Mouse (Mus musculus) heart, embryonic 14.5 days (tissue): ENCODE results near the gene Pik3cd. TPM values are rescaled to one million over a fixed set of nuclear protein-coding genes. Genes with fewer than 3 reads are reported as not detected.

ENCODE experiments used
- ATAC-seq: fragments of 200-750 bp; cut with Nextera tagmentation; 2 replicates; pipeline ENCODE4 v1.8.0; 2017; ENCODE audit warnings: low read depth, moderate TSS enrichment; ENCODE audit not compliant: insufficient number of reproducible peaks, insufficient read depth, low FRiP score
- H3K27ac ChIP-seq, 2 experiments: fragments of 200-500 bp in 1 of 2; fragments of 300-500 bp in 1 of 2; sonication (generic) in 1 of 2; replicated peaks in 1 of 2; 2 replicates each; pipeline ENCODE4 v1.5.1; 2012 to 2014; ENCODE audit warnings: low read depth in 2 of 2, low read length in 2 of 2, control low read depth in 1 of 2, mild to moderate bottlenecking in 1 of 2, mixed read lengths in 1 of 2; ENCODE audit not compliant: control insufficient read depth in 1 of 2, insufficient read depth in 1 of 2
- H3K27me3 ChIP-seq: fragments of 300-500 bp; sonication (generic); 2 replicates; pipeline ENCODE4 v1.6.1; 2014; ENCODE audit warnings: mild to moderate bottlenecking, low read length, control low read depth; ENCODE audit not compliant: control insufficient read depth, insufficient read depth
- H3K36me3 ChIP-seq: fragments of 300-500 bp; sonication (generic); 2 replicates; pipeline ENCODE4 v1.6.1; 2014; ENCODE audit warnings: mild to moderate bottlenecking, control low read depth, low read length, mixed read lengths; ENCODE audit not compliant: control insufficient read depth, insufficient read depth
- H3K4me1 ChIP-seq, 2 experiments: fragments of 200-500 bp in 1 of 2; fragments of 300-500 bp in 1 of 2; sonication (generic) in 1 of 2; 2 replicates each; pipeline ENCODE4 v1.6.1; 2012 to 2014; ENCODE audit warnings: low read length in 2 of 2, control low read depth in 1 of 2, mixed read lengths in 1 of 2; ENCODE audit not compliant: control insufficient read depth in 2 of 2, insufficient read depth in 2 of 2
- H3K4me2 ChIP-seq: fragments of 300-500 bp; sonication (generic); 2 replicates; pipeline ENCODE4 v1.6.1; 2014; ENCODE audit warnings: mild to moderate bottlenecking, low read length
- H3K4me3 ChIP-seq, 2 experiments: fragments of 200-500 bp in 1 of 2; fragments of 300-500 bp in 1 of 2; sonication (generic) in 1 of 2; 2 replicates each; pipeline ENCODE4 v1.5.1; 2012 to 2014; ENCODE audit warnings: low read length in 2 of 2, mild to moderate bottlenecking in 2 of 2, control low read depth in 1 of 2, low read depth in 1 of 2, moderate library complexity in 1 of 2; ENCODE audit not compliant: control insufficient read depth in 1 of 2, insufficient read depth in 1 of 2
- H3K9ac ChIP-seq: fragments of 300-500 bp; sonication (generic); 2 replicates; pipeline ENCODE4 v1.6.1; 2014; ENCODE audit warnings: mild to moderate bottlenecking, low read length
- H3K9me3 ChIP-seq: fragments of 300-500 bp; sonication (generic); 2 replicates; pipeline ENCODE4 v1.6.1; 2016; ENCODE audit warnings: low read length, control low read depth; ENCODE audit not compliant: control insufficient read depth
- WGBS: fragments of 180-500 bp; shearing (Covaris S2); extraction: QIAGEN DNeasy Blood & Tissue Kit; methylation state at CpG from one replicate; pipeline ENCODE4 v1.1.7; 2014; 5-methylcytosine and 5-hydroxymethylcytosine counted together
- polyA plus RNA-seq: library from polyadenylated mRNA; unstranded; fragments of >200 nt; fragmentation: Nextera tagmentation; extraction: Ambion mirVana; gene quantifications from 2 replicates; pipeline ENCODE4 v1.2.1, GENCODE M21; 2014

Pik3cd gene
- polyA plus RNA-seq, 1 experiment from 2014 or later = 3.1 TPM

DNA sequence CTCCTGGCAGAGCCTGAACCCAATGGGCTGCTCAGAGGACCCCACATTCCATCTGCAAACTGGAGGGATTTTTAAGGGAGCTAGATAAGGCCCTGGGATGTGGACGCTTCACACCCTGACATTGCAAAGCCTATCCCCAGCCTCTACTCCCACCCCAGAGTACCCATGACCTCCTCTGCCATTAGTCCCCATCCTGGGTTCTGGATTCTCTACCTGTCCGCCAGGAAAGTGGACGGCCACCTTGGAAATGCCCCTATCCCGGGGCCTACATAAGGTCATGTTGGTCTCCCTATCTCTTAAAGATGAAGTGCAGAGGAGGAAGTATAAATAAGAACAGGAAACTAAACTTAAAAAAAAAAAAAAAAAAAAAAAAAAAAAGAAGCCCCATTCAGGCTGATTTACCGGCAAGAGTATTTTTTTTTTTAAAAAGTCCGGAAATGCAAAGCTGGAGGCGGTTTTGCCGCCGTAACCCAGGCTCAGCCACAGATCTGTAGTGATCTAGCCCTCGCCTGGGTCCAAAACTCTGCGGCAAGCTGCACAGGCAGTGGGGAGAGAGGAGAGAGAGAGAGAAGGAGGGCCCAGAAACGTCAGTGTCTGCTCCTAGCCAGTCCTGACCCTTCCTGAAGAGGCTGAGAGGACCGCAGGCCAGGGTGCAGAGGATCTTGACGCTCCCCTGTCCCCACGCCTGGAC, 4.7 kb downstream of the Pik3cd start:
- peak overlapping the region; percentile 50 to 54 for H3K4me3 ChIP-seq
- peak overlapping the region; percentile 92 for H3K4me2 ChIP-seq
- no peaks in the 10 kb centered on the region for H3K36me3 ChIP-seq
- ATAC-seq = no peak
- peak overlapping the region; percentile 73 for H3K9ac ChIP-seq
- H3K4me1 ChIP-seq = peaks cover 13 to 15% of the 10 kb centered on the region in 2 experiments
- 21% methylated on average over 15 of the region's 15 CpGs for WGBS
- peaks cover 18% of the 10 kb centered on the region for H3K27me3 ChIP-seq
- H3K27ac ChIP-seq = 0 out of 4 replicates have a peak overlapping the region, but pooled peaks of 1 of the 2 experiments have one; percentile 16
- no peaks in the 10 kb centered on the region for H3K9me3 ChIP-seq

DNA sequence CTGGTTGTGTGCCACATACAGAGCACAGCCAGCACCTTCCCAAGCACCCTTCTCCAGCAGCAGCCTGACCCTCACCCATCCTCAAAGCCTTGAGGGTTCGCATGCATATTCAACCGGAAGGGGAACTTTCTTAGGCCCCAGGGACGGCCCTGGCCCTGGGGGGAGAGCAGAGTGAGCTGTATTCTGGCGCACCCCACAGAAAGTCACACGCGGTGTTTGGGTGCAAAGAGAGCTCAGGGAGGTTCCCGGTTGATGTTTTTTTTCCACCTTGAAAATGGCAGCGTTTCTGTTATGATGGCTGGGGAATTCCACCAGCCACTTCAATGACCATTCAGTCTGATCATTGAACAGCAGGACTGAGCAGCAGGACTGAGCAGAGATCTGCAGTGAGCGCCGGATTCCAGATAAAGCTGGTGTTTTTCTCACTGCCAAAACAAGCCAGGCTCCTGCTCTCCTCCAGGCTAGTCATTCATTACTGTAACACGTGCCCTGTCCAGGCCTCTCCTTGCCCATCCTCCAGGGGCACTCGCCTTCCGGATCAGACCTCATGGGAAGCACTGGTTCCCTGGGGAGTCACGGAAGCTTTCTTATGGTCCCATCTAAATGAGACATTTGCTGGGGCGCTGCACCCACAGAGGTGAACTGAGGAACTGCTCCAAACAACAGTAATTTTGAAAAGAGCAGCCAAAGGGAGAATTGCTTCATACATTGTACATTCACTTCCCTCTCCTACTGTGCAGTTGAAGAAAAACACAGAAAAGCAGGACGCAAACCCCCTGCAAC, 6.0 kb downstream of the Pik3cd start:
- Histone ChIP-seq H3K36me3 (no peaks in the 10 kb centered on the region), H3K4me2 (peak overlapping the region; percentile 26), H3K9ac (0 out of 2 replicates have a peak overlapping the region, but pooled peaks have one; percentile 0), H3K27ac (no peak overlapping the region), H3K9me3 (no peaks in the 10 kb centered on the region), H3K4me3 (no peak overlapping the region), H3K27me3 (peaks cover 18% of the 10 kb centered on the region), H3K4me1 (peaks cover 10 to 13% of the 10 kb centered on the region in 2 experiments; a peak in 3 of 4 replicates)
- WGBS = 23% methylated on average over 16 of the region's 16 CpGs
- no peak for ATAC-seq

DNA sequence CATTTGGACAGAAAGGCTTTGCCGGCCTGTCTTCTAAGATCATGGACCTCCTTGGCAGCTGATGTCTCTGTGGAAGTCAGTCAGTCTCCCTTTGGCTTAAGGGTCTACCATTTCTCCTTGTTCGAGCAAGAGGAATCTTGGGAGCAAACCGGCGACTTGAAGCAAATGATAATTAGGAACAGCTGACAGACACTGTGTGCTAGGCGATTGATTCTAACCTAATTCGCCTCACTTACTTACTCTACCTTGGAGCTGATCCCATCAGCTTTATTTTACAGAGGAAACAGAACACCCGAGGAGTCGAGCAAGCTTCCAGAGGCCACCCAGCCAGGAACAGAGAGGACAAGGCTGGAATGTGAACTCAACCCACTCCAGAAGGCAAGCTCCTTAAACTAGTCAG, 11.0 kb downstream of the Pik3cd start:
- Histone ChIP-seq H3K9me3 (no peaks in the 10 kb centered on the region), H3K36me3 (no peaks in the 10 kb centered on the region), H3K9ac (no peak overlapping the region), H3K27ac (peak overlapping the region in 1 of 2 experiments; percentile 58; a peak in 1 of 4 replicates), H3K4me1 (peaks cover 17 to 19% of the 10 kb centered on the region in 2 experiments), H3K4me2 (no peak overlapping the region), H3K27me3 (no peaks in the 10 kb centered on the region), H3K4me3 (no peak overlapping the region)
- 74% methylated on average over 8 of the region's 8 CpGs for WGBS
- ATAC-seq = no peak

DNA sequence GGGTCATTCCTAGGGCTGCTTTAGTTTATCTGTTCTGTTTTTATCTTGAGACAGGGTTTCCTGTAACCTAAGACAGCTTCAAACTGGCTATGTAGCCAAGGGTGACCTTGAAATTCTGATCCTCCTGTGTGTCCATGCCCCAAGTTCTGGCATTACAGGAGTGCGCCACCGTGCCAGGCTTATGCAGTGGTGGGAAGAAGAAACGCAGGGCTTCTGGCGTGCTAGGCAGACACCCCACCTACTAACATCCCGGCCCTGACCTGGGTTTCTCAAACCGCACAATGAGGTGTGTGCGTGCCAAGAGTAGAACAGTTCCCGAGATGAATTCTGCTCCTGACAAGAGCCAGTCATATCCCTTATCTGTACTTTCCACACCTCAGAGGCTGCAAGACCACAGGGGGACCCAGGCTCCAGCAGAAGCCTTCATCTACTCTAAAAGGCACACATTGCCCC, 11.5 kb downstream of the Pik3cd start:
- peaks cover 13 to 15% of the 10 kb centered on the region in 2 experiments for H3K4me1 ChIP-seq
- H3K36me3 ChIP-seq = no peaks in the 10 kb centered on the region
- ATAC-seq = peak; percentile 36; the same call in 1 of the 2 replicates
- no peaks in the 10 kb centered on the region for H3K9me3 ChIP-seq
- no peak overlapping the region for H3K4me3 ChIP-seq
- H3K27ac ChIP-seq = peak overlapping the region in 1 of 2 experiments; percentile 58; a peak in 2 of 4 replicates
- no peaks in the 10 kb centered on the region for H3K27me3 ChIP-seq
- WGBS = 28% methylated on average over 8 of the region's 8 CpGs
- 0 out of 2 replicates have a peak overlapping the region, but pooled peaks have one; percentile 16 for H3K4me2 ChIP-seq
- H3K9ac ChIP-seq = 0 out of 2 replicates have a peak overlapping the region, but pooled peaks have one; percentile 11

DNA sequence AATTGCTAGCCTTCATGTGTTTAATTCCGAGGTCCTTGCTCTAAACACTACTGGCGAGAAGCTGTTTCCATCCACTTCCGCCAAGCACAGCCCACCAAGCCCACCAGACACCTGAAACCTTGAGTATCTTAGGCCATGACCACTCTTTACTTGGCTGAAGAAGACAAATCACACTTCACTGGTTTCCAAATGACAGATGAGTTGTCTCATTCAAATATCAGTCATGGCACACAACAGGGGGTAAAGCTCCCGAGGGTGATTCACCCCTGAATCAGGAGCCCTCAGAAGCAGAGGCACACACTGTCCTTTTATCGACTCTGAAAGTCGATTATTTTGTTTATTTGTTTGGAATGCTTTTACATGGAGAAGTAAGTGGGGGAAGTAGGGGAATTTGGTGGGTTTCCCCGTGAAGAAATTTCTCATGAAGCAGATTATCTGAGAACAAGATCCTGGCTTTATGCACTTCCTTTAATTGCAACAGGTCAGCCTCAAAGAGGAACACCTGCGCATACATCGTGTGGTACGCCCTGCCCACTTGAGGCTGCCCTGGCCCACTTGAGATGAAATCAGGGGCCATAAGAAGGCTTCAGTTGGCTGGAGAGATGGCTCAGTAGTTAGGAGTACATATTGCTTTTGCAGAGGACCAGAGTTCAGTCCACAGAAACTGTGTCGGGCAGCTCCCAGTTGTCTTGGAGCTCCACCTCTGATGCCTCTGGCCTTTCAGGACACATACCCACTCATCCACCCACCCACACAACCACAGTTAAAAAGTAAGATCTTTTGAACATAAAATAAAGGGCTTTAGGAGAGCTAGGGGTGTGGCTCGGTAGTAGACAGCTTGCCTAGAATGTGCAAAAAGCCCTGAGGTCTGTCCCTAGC, 12.3 kb downstream of the Pik3cd start:
- Histone ChIP-seq H3K27ac (peak overlapping the region in 1 of 2 experiments; percentile 58; a peak in 2 of 4 replicates), H3K4me1 (peaks cover 13 to 15% of the 10 kb centered on the region in 2 experiments), H3K9me3 (no peaks in the 10 kb centered on the region), H3K27me3 (no peaks in the 10 kb centered on the region), H3K36me3 (no peaks in the 10 kb centered on the region), H3K9ac (0 out of 2 replicates have a peak overlapping the region, but pooled peaks have one; percentile 11), H3K4me2 (no peak overlapping the region), H3K4me3 (no peak overlapping the region)
- WGBS = 79% methylated on average over 12 of the region's 12 CpGs
- ATAC-seq = no peak

DNA sequence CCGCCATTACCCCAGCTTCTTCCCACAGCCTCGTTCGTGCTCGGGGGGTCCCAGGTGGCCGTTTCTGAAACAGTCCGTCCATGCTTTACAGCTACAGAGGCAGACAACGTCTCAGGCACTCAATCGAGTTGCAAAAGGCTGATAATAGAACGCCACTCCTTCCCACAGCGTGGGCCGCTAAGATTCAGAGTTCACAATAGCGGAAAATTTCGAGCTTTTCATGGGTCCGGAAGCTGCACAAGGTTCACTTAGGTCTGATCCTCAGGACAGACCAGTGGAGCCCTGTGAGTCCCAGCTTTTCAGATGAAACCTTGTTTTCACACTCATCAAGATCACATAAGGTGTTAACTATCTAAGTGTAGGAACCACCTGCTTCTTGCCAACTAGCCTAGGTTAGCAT, 13.5 kb downstream of the Pik3cd start:
- Histone ChIP-seq H3K4me3 (no peak overlapping the region), H3K27me3 (no peaks in the 10 kb centered on the region), H3K9ac (no peak overlapping the region), H3K9me3 (no peaks in the 10 kb centered on the region), H3K36me3 (no peaks in the 10 kb centered on the region), H3K27ac (no peak overlapping the region), H3K4me2 (no peak overlapping the region), H3K4me1 (peaks cover 13 to 15% of the 10 kb centered on the region in 2 experiments)
- ATAC-seq = no peak
- WGBS = 82% methylated on average over 14 of the region's 14 CpGs
